Mouse (Mus musculus): ENCODE results near the gene Ankrd33b.

GRCm38 (mm10) chr15:31331742-31332141, 35.8 kb downstream of the Ankrd33b start:
- no peak for TF ChIP-seq POLR2A (IDR thresholded peaks at IDR 0.05; ENCODE audit: extremely low read depth, insufficient read depth, low read length)
- no peak for TF ChIP-seq CTCF (IDR thresholded peaks at IDR 0.05; ENCODE audit: extremely low read depth, insufficient read depth, low read length)
